Mouse (Mus musculus): ENCODE results near the gene Olfr749. TPM values are rescaled to one million over a fixed set of nuclear protein-coding genes. Genes with fewer than 3 reads are reported as not detected.
"Not testable (repeated sequence)": the region's sequence is repeated elsewhere in the genome, so short reads cannot be mapped to it uniquely, and the experiment has no call there.

The Olfr749 gene
- polyA plus RNA-seq, 1 experiment from 2014 or later = not detected

GRCm38 (mm10) chr14:50740334-50740733 lies 4.6 kb downstream of the Olfr749 start:
- WGBS = 67% methylated on average over 2 of the region's 2 CpGs
- Histone ChIP-seq H3K27ac (ENCODE audit: low read length) (no peak overlapping the region), H3K9me3 (replicated peaks; ENCODE audit: control insufficient read depth, low read length) (no peaks in the 10 kb centered on the region), H3K36me3 (ENCODE audit: control insufficient read depth, insufficient read depth) (no peaks in the 10 kb centered on the region), H3K27me3 (ENCODE audit: control insufficient read depth, insufficient read depth, low read length) (no peaks in the 10 kb centered on the region), H3K4me2 (ENCODE audit: low read depth, low read length) (no peak overlapping the region), H3K9ac (ENCODE audit: low read length) (no peak overlapping the region), H3K4me1 (ENCODE audit: control insufficient read depth, insufficient read depth, low read length) (no peaks in the 10 kb centered on the region), H3K4me3 (ENCODE audit: low read length) (no peak overlapping the region)
- ATAC-seq (replicated peaks; ENCODE audit: extremely low read depth, insufficient read depth, low FRiP score) = no peak

GRCm38 (mm10) chr14:50722371-50722770 lies 22.5 kb downstream of the Olfr749 start:
- WGBS = 69% methylated on average over 3 of the region's 4 CpGs
- H3K27ac ChIP-seq (ENCODE audit: low read length); ATAC-seq (replicated peaks; ENCODE audit: extremely low read depth, insufficient read depth, low FRiP score); H3K27me3 ChIP-seq (ENCODE audit: control insufficient read depth, insufficient read depth, low read length); H3K9me3 ChIP-seq (replicated peaks; ENCODE audit: control insufficient read depth, low read length); H3K4me2 ChIP-seq (ENCODE audit: low read depth, low read length); H3K9ac ChIP-seq (ENCODE audit: low read length); H3K36me3 ChIP-seq (ENCODE audit: control insufficient read depth, insufficient read depth); H3K4me3 ChIP-seq (ENCODE audit: low read length); H3K4me1 ChIP-seq (ENCODE audit: control insufficient read depth, insufficient read depth, low read length): not testable (repeated sequence)

- H3K9ac ChIP-seq (ENCODE audit: low read length); H3K36me3 ChIP-seq (ENCODE audit: control insufficient read depth, insufficient read depth); H3K27me3 ChIP-seq (ENCODE audit: control insufficient read depth, insufficient read depth, low read length); H3K4me1 ChIP-seq (ENCODE audit: control insufficient read depth, insufficient read depth, low read length); ATAC-seq (replicated peaks; ENCODE audit: extremely low read depth, insufficient read depth, low FRiP score); H3K4me3 ChIP-seq (ENCODE audit: low read length); H3K4me2 ChIP-seq (ENCODE audit: low read depth, low read length); H3K9me3 ChIP-seq (replicated peaks; ENCODE audit: control insufficient read depth, low read length); H3K27ac ChIP-seq (ENCODE audit: low read length): not testable (repeated sequence)
- WGBS = 86% methylated on average over 15 of the region's 15 CpGs
Measured at GRCm38 (mm10) chr14:50719875-50720274, 25.0 kb downstream of the Olfr749 start.

GRCm38 (mm10) chr14:50707073-50707472 lies 37.8 kb downstream of the Olfr749 start, which contains the start of gene Olfr748:
Olfr748 (plus strand) TSS chr14:50707373.
- H3K27ac ChIP-seq (ENCODE audit: low read length) = no peak within 1 kb of the TSS
- no peak within 1 kb of the TSS for H3K4me3 ChIP-seq (ENCODE audit: low read length)
- H3K4me1 ChIP-seq (ENCODE audit: control insufficient read depth, insufficient read depth, low read length) = no peaks in the 10 kb centered on the region
- no peak for ATAC-seq (replicated peaks; ENCODE audit: extremely low read depth, insufficient read depth, low FRiP score)
- no peaks in the 10 kb centered on the region for H3K27me3 ChIP-seq (ENCODE audit: control insufficient read depth, insufficient read depth, low read length)
- H3K9ac ChIP-seq (ENCODE audit: low read length) = no peak within 1 kb of the TSS
- no peaks in the 10 kb centered on the region for H3K36me3 ChIP-seq (ENCODE audit: control insufficient read depth, insufficient read depth)
- no peaks in the 10 kb centered on the region for H3K9me3 ChIP-seq (replicated peaks; ENCODE audit: control insufficient read depth, low read length)
- no peak within 1 kb of the TSS for H3K4me2 ChIP-seq (ENCODE audit: low read depth, low read length)
- WGBS = 65% methylated on average over 1 of the region's 1 CpGs

- Histone ChIP-seq H3K9me3 (replicated peaks; ENCODE audit: control insufficient read depth, low read length) (no peaks in the 10 kb centered on the region), H3K9ac (ENCODE audit: low read length) (no peak within 1 kb of the TSS), H3K4me1 (ENCODE audit: control insufficient read depth, insufficient read depth, low read length) (no peaks in the 10 kb centered on the region), H3K36me3 (ENCODE audit: control insufficient read depth, insufficient read depth) (no peaks in the 10 kb centered on the region), H3K27ac (ENCODE audit: low read length) (no peak within 1 kb of the TSS), H3K27me3 (ENCODE audit: control insufficient read depth, insufficient read depth, low read length) (no peaks in the 10 kb centered on the region), H3K4me3 (ENCODE audit: low read length) (no peak within 1 kb of the TSS), H3K4me2 (ENCODE audit: low read depth, low read length) (no peak within 1 kb of the TSS)
- ATAC-seq (replicated peaks; ENCODE audit: extremely low read depth, insufficient read depth, low FRiP score) = no peak
- WGBS = 86% methylated on average over 3 of the region's 3 CpGs
Measured at GRCm38 (mm10) chr14:50693106-50693505, 51.8 kb downstream of the Olfr749 start, which contains the start of gene Olfr747. Olfr747 (minus strand) TSS chr14:50693206.

Other genes starting within 250 kb of the Olfr749 start
- gene Olfr742, start 241.5 kb downstream of the Olfr749 start, polyA plus RNA-seq (2015; fragmentation: Nextera tagmentation; extraction: Ambion mirVana) = not detected in 2 replicates
- not detected in 2 replicates for gene Olfr743, start 223.3 kb downstream of the Olfr749 start, polyA plus RNA-seq (2015; fragmentation: Nextera tagmentation; extraction: Ambion mirVana)
- not detected in 2 replicates for gene Olfr744, start 130.2 kb downstream of the Olfr749 start, polyA plus RNA-seq (2015; fragmentation: Nextera tagmentation; extraction: Ambion mirVana)
- not detected in 2 replicates for gene Olfr745, start 105.7 kb downstream of the Olfr749 start, polyA plus RNA-seq (2015; fragmentation: Nextera tagmentation; extraction: Ambion mirVana)
- not detected in 2 replicates for gene Olfr746, start 98.0 kb downstream of the Olfr749 start, polyA plus RNA-seq (2015; fragmentation: Nextera tagmentation; extraction: Ambion mirVana)
- gene Olfr747, start 51.9 kb downstream of the Olfr749 start, polyA plus RNA-seq (2015; fragmentation: Nextera tagmentation; extraction: Ambion mirVana) = not detected in 2 replicates
- gene Olfr748, start 37.7 kb downstream of the Olfr749 start, polyA plus RNA-seq (2015; fragmentation: Nextera tagmentation; extraction: Ambion mirVana) = not detected in 2 replicates
- gene Ttc5, start 40.4 kb upstream of the Olfr749 start, polyA plus RNA-seq (2015; fragmentation: Nextera tagmentation; extraction: Ambion mirVana) = 46.1 and 48.8 TPM in 2 replicates
- not detected in 2 replicates for gene Ccnb1ip1, start 62.6 kb upstream of the Olfr749 start, polyA plus RNA-seq (2015; fragmentation: Nextera tagmentation; extraction: Ambion mirVana)
- 39.3 and 40.4 TPM in 2 replicates for gene Parp2, start 62.7 kb upstream of the Olfr749 start, polyA plus RNA-seq (2015; fragmentation: Nextera tagmentation; extraction: Ambion mirVana)
- gene Tep1, start 125.5 kb upstream of the Olfr749 start, polyA plus RNA-seq (2015; fragmentation: Nextera tagmentation; extraction: Ambion mirVana) = 5.1 and 5.6 TPM in 2 replicates
- gene Klhl33, start 152.4 kb upstream of the Olfr749 start, polyA plus RNA-seq (2015; fragmentation: Nextera tagmentation; extraction: Ambion mirVana) = 0.12 and 0.16 TPM in 2 replicates
- 134 and 141 TPM in 2 replicates for gene Osgep, start 179.8 kb upstream of the Olfr749 start, polyA plus RNA-seq (2015; fragmentation: Nextera tagmentation; extraction: Ambion mirVana)
- 118 and 126 TPM in 2 replicates for gene Apex1, start 179.9 kb upstream of the Olfr749 start, polyA plus RNA-seq (2015; fragmentation: Nextera tagmentation; extraction: Ambion mirVana)
- 32.5 and 37.9 TPM in 2 replicates for gene Pip4p1, start 185.8 kb upstream of the Olfr749 start, polyA plus RNA-seq (2015; fragmentation: Nextera tagmentation; extraction: Ambion mirVana)
- 32.0 and 36.9 TPM in 2 replicates for gene Pnp, start 186.0 kb upstream of the Olfr749 start, polyA plus RNA-seq (2015; fragmentation: Nextera tagmentation; extraction: Ambion mirVana)
- gene Gm49342, start 199.4 kb upstream of the Olfr749 start, polyA plus RNA-seq (2015; fragmentation: Nextera tagmentation; extraction: Ambion mirVana) = not detected in 2 replicates
- 0.31 and 0.43 TPM in 2 replicates for gene Pnp2, start 210.9 kb upstream of the Olfr749 start, polyA plus RNA-seq (2015; fragmentation: Nextera tagmentation; extraction: Ambion mirVana)